Mouse (Mus musculus) liver, embryonic 15.5 days (tissue): ENCODE measurements around the gene Kifap3. TPM values are rescaled to one million over a fixed set of nuclear protein-coding genes. Genes with fewer than 3 reads are reported as not detected.
"Not testable (repeated sequence)": the region's sequence is repeated elsewhere in the genome, so short reads cannot be mapped to it uniquely, and the experiment has no call there.

Experiments used
- ATAC-seq: fragments of 200-750 bp; cut with Nextera tagmentation; 2 replicates; pipeline ENCODE4 v1.8.0; 2017; ENCODE audit warnings: moderate number of reproducible peaks, mild to moderate bottlenecking, moderate library complexity; ENCODE audit not compliant: insufficient read depth
- H3K27ac ChIP-seq: fragments of 300-500 bp; sonication (generic); replicated peaks from 2 replicates; pipeline ENCODE4 v1.5.1; 2015; ENCODE audit warnings: mild to moderate bottlenecking, inconsistent platforms
- H3K27me3 ChIP-seq: fragments of 300-500 bp; sonication (generic); 2 replicates; pipeline ENCODE4 v1.6.1; 2015; ENCODE audit warnings: mild to moderate bottlenecking, inconsistent platforms
- H3K36me3 ChIP-seq: fragments of 300-500 bp; sonication (generic); replicated peaks from 2 replicates; pipeline ENCODE4 v1.6.1; 2015; ENCODE audit warnings: moderate library complexity, mild to moderate bottlenecking, inconsistent platforms
- H3K4me1 ChIP-seq: fragments of 300-500 bp; sonication (generic); replicated peaks from 2 replicates; pipeline ENCODE4 v1.6.1; 2015; ENCODE audit warnings: inconsistent platforms
- H3K4me2 ChIP-seq: fragments of 300-500 bp; sonication (generic); 2 replicates; pipeline ENCODE4 v1.6.1; 2015; ENCODE audit warnings: moderate library complexity, mild to moderate bottlenecking, inconsistent platforms
- H3K4me3 ChIP-seq: fragments of 300-500 bp; sonication (generic); replicated peaks from 2 replicates; pipeline ENCODE4 v1.5.1; 2015; ENCODE audit warnings: mild to moderate bottlenecking, inconsistent platforms
- H3K9ac ChIP-seq: fragments of 300-500 bp; sonication (generic); 2 replicates; pipeline ENCODE4 v1.6.1; 2015; ENCODE audit warnings: moderate library complexity, mild to moderate bottlenecking, inconsistent platforms
- H3K9me3 ChIP-seq: fragments of 300-500 bp; sonication (generic); replicated peaks from 2 replicates; pipeline ENCODE4 v1.6.1; 2016; ENCODE audit warnings: inconsistent platforms
- WGBS: fragments of 180-500 bp; shearing (Covaris S2); methylation state at CpG from one replicate; pipeline ENCODE4 v1.1.7; 2015; ENCODE audit warnings: mixed read lengths; ENCODE audit not compliant: insufficient replicate concordance; 5-methylcytosine and 5-hydroxymethylcytosine counted together
- polyA plus RNA-seq: library from polyadenylated mRNA; unstranded; fragments of >200 nt; fragmentation: Nextera tagmentation; extraction: Ambion mirVana; gene quantifications from 2 replicates; pipeline ENCODE4 v1.2.1, GENCODE M21; 2015

The Kifap3 gene
- polyA plus RNA-seq, result 1.9 and 2.0 TPM in 2 replicates

DNA sequence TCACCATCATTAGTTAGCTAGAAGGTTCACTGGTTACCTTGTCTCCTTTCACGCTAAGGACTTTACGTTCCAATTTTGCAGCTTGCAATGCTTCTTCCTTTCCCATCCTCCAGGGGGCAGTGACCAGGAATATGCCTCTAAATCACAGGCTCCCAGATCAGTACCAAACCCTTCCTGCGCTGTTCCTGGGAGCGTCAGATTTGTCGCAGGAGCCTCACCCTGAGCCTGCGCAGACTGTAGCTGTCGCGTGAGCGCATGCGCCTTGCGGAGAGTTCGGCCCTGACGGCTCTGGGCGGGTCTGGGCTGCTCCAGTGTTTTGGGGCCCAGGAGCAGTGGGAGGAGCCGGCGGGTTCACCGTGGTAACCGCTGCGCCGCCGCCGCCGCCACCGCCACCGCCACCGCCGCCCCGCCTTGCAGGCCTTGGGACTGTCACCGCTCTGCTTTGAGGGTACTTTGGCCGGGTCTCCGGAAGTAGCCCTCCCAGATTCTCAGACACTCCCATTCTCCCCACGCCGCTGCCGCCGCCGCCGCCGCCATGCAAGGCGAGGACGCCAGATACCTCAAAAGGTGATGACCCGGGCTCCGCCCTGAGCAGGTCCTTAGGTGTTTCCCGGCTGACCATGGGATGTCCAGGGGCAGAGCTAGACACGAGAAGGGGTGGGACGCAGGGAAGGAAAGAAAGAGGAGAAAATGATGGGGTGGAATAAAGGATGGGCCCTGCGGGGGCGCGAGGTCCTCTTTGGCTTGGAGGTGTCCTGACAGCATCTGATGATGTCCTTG, at the start of gene Kifap3:
Gene Kifap3, plus strand, starts transcription at position 248 of the 780 bp plus-strand sequence.
- Histone ChIP-seq H3K9ac (peak within 1 kb of the TSS; percentile 46), H3K4me2 (peak within 1 kb of the TSS; percentile 86), H3K27me3 (no peaks in the 10 kb centered on the region), H3K4me3 (peak within 1 kb of the TSS; percentile 67), H3K27ac (no peak within 1 kb of the TSS), H3K9me3 (no peaks in the 10 kb centered on the region), H3K4me1 (peaks cover 12% of the 10 kb centered on the region), H3K36me3 (no peaks in the 10 kb centered on the region)
- WGBS, result under 1% methylated on average over 48 of the region's 48 CpGs
- ATAC-seq, result peak; percentile 100

DNA sequence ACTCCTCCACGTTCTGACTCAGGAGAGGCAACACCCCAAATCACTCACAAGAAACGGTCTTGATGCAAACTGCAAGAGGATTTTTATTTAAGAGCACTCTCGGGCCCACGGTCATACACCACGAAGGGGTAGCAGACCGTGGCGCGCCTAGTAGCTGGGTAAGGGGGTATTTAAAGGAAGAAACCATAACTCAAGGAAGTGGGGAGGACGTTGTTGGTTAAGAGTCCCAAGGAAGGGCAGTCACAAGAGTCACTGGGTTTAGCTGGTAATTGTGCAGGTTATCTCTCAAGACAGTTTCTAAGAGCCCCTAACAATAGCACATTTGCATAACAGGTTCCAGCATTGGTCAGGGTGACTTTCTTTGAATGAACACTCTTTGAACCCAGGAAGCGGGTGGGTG, 48.2 kb upstream of the Kifap3 start:
- not testable (repeated sequence) for H3K4me2 ChIP-seq, H3K9ac ChIP-seq, H3K36me3 ChIP-seq, H3K27me3 ChIP-seq, H3K4me3 ChIP-seq, H3K9me3 ChIP-seq, H3K4me1 ChIP-seq, H3K27ac ChIP-seq, ATAC-seq
- WGBS, result 64% methylated on average over 10 of the region's 10 CpGs

DNA sequence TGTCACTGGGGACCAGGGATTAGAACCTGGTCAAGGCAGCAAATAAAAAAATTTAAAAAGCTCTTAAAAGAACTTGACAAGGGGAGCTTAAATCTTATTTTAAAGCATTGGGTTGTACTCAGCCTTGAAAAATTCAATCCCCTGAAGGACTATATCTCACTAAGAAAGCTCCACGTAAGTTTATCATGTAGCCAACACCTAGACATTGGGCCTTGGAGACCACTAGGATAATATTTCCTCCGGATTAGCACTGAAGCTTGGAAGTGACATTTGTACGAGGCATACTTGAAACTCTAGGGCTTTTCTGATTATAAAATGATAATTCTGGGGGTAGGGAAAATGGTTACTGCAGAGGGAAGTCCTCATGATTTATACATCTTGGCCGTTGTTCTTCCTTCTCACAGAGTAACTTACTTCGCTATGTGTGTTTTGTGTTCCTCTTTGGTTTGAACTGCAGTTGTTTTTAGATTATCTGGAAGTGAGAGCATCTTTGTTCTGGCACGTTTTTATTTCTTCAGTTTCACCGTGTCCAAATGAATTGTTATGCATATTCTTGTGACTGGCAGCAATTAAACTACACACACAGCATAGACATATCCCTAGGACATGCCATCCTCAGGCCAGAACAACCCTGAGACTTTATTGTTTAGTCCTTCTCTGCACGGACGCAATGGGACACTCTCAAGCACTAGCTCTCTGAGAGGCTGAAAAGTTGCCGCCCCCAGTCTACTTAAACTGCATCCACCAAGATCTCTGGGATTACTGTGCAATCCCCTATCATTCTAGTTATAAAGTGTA, 42.7 kb upstream of the Kifap3 start:
- H3K4me2 ChIP-seq, result no peak overlapping the region
- no peaks in the 10 kb centered on the region for H3K27me3 ChIP-seq
- 65% methylated on average over 10 of the region's 10 CpGs for WGBS
- no peak overlapping the region for H3K4me3 ChIP-seq
- no peak for ATAC-seq
- H3K27ac ChIP-seq, result no peak overlapping the region
- 0 out of 2 replicates have a peak, but pooled peaks cover 3% of the 10 kb centered on the region for H3K9me3 ChIP-seq
- H3K4me1 ChIP-seq, result no peaks in the 10 kb centered on the region
- H3K36me3 ChIP-seq, result no peaks in the 10 kb centered on the region
- H3K9ac ChIP-seq, result no peak overlapping the region

DNA sequence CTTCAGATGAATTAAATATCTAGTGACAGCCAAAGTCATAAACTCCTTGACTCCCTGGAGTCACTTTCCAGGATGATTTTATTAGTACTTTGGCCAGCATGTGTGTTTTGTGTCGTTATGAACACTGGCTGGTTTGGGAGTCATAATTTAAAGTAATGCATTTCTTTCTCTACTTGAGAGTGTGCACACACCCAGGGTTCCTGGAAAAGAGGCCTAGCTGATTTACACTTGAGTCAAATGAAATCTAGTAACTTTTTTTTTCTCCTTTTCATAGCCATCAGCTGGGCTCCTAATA, 42.2 kb upstream of the Kifap3 start:
- no peaks in the 10 kb centered on the region for H3K9me3 ChIP-seq
- no peak overlapping the region for H3K27ac ChIP-seq
- H3K4me1 ChIP-seq, result no peaks in the 10 kb centered on the region
- no peak overlapping the region for H3K4me2 ChIP-seq
- no peak for ATAC-seq
- no peak overlapping the region for H3K4me3 ChIP-seq
- H3K9ac ChIP-seq, result no peak overlapping the region
- H3K36me3 ChIP-seq, result no peaks in the 10 kb centered on the region
- H3K27me3 ChIP-seq, result no peaks in the 10 kb centered on the region
- WGBS, result 56% methylated on average over 1 of the region's 1 CpGs

DNA sequence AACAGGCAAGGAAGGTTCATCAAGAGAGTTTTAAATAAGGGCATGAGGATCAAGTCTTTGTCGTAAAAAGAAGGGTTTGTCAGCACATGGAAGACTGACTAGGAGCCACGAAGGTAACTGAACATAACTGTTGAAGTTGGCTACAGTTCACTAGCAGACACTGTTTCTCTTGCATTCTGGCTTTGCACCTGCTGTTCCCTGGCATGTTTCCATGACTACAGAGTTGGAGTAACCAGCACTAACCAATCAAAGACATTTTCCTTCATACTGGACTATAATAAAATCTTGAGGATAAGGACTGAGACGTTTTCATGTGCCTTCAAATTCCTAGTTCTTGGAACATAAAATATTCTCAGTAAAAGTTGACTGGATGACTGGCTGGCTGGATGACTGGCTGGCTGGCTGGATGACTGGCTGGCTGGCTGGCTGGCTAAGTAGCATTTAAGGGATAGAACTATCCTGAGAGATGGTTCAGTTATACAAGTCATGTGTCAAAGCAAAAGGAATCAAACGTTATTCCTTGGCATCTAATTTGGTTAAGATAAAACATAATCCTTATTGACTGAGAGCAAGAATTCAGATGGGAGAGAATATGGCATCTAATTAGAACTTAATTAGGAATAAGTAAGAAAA, 27.9 kb upstream of the Kifap3 start:
- no peak for ATAC-seq
- Histone ChIP-seq H3K27me3 (no peaks in the 10 kb centered on the region), H3K4me2 (no peak overlapping the region), H3K36me3 (no peaks in the 10 kb centered on the region), H3K4me1 (no peaks in the 10 kb centered on the region), H3K9me3 (no peaks in the 10 kb centered on the region), H3K4me3 (no peak overlapping the region), H3K9ac (no peak overlapping the region), H3K27ac (no peak overlapping the region)
- WGBS, result 39% methylated on average over 4 of the region's 4 CpGs

DNA sequence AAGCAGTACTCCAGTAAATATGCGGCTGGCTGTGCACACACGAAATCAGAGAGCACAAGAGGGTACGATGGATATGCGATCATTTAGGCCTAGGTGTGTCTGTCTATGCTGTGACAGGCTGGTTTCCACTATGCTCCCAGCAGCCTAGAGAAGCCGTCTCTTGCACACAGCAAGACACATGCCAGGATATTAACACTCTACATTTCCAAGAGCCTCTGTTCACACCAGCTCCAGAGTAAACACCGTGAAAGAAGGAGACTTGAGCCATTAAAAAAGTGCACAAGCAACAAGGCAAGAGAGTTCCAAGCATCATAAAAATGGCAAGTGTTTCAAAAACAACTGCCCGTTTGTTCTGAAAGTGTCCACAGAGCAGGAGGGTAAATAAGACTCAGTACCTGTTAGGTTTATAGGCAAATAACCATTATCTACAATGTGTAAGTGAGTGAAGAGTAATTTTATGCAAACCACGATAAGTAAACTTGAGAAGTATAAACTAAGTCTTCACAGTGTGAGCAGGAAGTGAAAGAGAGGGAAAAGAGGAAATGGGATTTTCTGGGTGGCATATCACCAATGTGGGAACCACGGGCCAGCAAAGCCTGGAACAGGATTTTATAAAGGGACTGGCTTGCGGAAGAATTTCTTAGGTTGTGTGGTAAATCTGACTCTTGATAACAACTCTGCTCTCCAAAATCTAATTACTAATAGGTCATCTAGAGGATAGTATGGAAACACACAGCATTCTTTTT, 21.7 kb upstream of the Kifap3 start:
- WGBS, result 65% methylated on average over 10 of the region's 10 CpGs
- no peak overlapping the region for H3K27ac ChIP-seq
- no peak overlapping the region for H3K9ac ChIP-seq
- H3K27me3 ChIP-seq, result no peaks in the 10 kb centered on the region
- no peak for ATAC-seq
- no peaks in the 10 kb centered on the region for H3K4me1 ChIP-seq
- H3K4me2 ChIP-seq, result no peak overlapping the region
- no peaks in the 10 kb centered on the region for H3K9me3 ChIP-seq
- no peaks in the 10 kb centered on the region for H3K36me3 ChIP-seq
- H3K4me3 ChIP-seq, result no peak overlapping the region

DNA sequence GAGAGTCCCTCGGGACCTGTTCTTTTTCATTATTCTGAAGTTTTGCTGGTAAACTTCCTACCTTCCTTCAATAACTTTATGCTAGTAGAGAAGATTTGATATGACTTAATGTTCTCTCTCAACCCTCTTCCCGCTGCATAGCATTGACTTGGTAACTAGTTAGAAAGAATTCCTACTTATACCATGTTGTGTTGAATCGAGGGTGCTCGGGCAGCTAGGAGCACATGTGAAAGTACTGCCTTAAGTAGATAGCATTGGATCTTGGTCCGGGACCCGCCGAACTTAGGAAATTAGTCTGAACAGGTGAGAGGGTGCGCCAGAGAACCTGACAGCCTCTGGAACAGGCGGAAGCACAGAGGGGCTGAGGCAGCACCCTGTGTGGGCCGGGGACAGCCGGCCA, 4.2 kb downstream of the Kifap3 start:
- 79% methylated on average over 9 of the region's 11 CpGs for WGBS
- H3K27ac ChIP-seq, ATAC-seq, H3K27me3 ChIP-seq, H3K9ac ChIP-seq, H3K4me3 ChIP-seq, H3K4me2 ChIP-seq, H3K9me3 ChIP-seq, H3K36me3 ChIP-seq: not testable (repeated sequence)
- H3K4me1 ChIP-seq, result peaks cover 12% of the 10 kb centered on the region

DNA sequence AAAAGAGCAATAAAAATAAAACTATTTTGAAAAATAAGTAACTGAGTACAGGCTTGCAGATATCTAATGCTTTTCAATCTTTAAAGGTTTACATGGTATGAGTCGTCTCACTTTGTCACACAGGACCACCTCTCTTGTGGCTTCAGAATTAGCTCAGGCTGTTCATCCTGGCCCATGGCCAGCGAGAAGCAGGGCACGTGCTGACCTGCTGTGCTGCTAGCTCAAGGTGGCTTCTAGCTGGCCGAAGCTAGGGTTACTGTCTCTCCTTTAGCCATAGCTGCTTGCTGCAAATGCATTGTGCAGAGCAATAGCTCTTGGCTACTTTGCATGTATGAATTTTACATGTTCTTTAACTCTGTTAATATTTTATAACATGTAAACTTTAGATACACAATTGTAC, 42.0 kb downstream of the Kifap3 start:
- H3K4me3 ChIP-seq, result no peak overlapping the region
- no peak overlapping the region for H3K4me2 ChIP-seq
- no peaks in the 10 kb centered on the region for H3K4me1 ChIP-seq
- no peaks in the 10 kb centered on the region for H3K36me3 ChIP-seq
- no peak for ATAC-seq
- 53% methylated on average over 4 of the region's 4 CpGs for WGBS
- H3K9me3 ChIP-seq, result no peaks in the 10 kb centered on the region
- no peaks in the 10 kb centered on the region for H3K27me3 ChIP-seq
- no peak overlapping the region for H3K27ac ChIP-seq
- no peak overlapping the region for H3K9ac ChIP-seq

DNA sequence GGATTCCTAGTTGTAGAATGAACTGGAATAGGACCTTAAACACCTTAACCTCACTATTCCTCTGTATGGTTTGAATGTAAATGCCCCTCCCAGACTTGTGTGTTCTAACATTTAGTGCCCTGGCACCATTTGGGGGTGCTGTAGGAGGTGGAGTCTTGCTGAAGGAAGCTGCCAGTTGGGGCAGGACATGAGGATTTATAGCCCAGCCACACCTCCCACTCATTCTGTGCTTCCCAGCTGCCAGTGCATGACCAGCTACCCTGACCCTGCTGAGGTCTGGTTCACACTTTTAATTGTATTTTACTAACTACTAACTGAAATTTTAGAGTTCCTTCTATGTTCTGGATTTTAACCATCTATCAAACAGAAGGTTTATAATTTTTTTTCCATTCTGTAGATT, 50.1 kb downstream of the Kifap3 start:
- Histone ChIP-seq H3K27me3 (no peaks in the 10 kb centered on the region), H3K4me3 (no peak overlapping the region), H3K9ac (no peak overlapping the region), H3K4me2 (no peak overlapping the region), H3K36me3 (no peaks in the 10 kb centered on the region), H3K9me3 (no peaks in the 10 kb centered on the region), H3K4me1 (no peaks in the 10 kb centered on the region), H3K27ac (no peak overlapping the region)
- no peak for ATAC-seq

DNA sequence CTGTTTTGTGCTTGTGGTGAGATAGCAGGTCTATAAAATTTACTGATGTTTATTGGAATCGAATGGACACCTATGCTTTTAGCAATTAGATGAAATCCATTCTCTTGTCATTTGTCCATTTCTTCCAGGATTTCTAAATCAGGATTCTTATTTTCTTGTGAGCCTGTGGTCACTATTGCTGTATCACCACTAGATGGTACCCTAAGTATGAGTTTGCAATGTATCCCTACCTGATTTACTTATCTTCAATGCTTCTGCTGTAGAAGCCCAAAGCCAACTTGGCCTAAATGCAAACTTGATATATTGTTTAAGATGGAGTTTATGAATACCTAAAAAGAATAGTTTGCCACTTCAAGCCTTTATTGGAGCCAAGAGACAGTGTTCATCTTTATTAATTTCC, 54.7 kb downstream of the Kifap3 start:
- no peak overlapping the region for H3K4me3 ChIP-seq
- H3K9ac ChIP-seq, result no peak overlapping the region
- H3K4me2 ChIP-seq, result no peak overlapping the region
- no peaks in the 10 kb centered on the region for H3K4me1 ChIP-seq
- WGBS, result 49% methylated on average over 1 of the region's 1 CpGs
- H3K27me3 ChIP-seq, result no peaks in the 10 kb centered on the region
- H3K9me3 ChIP-seq, result no peaks in the 10 kb centered on the region
- H3K27ac ChIP-seq, result no peak overlapping the region
- no peak for ATAC-seq
- H3K36me3 ChIP-seq, result no peaks in the 10 kb centered on the region

DNA sequence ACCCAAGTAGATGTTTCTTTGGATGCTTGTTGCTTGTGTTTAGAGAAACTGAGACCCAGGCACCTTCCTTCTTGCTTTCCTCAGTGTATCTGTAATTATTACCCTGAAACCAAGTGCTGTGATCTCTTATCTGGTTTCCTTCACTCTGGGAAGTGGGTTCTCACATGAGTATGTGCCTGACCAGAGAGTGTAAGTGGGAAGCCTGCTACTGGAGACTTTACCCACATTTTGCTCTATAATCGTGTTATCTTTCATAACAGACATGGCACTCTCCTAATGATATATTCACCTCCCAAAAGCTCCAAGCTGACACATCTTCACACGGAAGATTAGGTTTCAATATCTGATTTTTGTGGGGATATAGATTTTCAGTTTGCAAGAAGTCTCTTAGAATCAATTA, 55.7 kb downstream of the Kifap3 start:
- H3K36me3 ChIP-seq, result no peaks in the 10 kb centered on the region
- no peaks in the 10 kb centered on the region for H3K4me1 ChIP-seq
- ATAC-seq, result peak; percentile 42; the same call in 1 of the 2 replicates
- H3K4me2 ChIP-seq, result no peak overlapping the region
- WGBS, result 18% methylated on average over 2 of the region's 2 CpGs
- H3K9ac ChIP-seq, result no peak overlapping the region
- no peaks in the 10 kb centered on the region for H3K27me3 ChIP-seq
- H3K27ac ChIP-seq, result no peak overlapping the region
- no peak overlapping the region for H3K4me3 ChIP-seq
- no peaks in the 10 kb centered on the region for H3K9me3 ChIP-seq
